Mouse (Mus musculus): ENCODE results near the gene Hspa12a.
A peak's percentile ranks its signal among the peaks of the same experiment; 100 is the strongest.

Hspa12a gene

GRCm38 (mm10) chr19:58818571-58819415, 124.7 kb downstream of the Hspa12a start:
- no peak for DNase-seq

GRCm38 (mm10) chr19:58817398-58817797, 126.1 kb downstream of the Hspa12a start:
- DNase-seq, result no peak

DNA sequence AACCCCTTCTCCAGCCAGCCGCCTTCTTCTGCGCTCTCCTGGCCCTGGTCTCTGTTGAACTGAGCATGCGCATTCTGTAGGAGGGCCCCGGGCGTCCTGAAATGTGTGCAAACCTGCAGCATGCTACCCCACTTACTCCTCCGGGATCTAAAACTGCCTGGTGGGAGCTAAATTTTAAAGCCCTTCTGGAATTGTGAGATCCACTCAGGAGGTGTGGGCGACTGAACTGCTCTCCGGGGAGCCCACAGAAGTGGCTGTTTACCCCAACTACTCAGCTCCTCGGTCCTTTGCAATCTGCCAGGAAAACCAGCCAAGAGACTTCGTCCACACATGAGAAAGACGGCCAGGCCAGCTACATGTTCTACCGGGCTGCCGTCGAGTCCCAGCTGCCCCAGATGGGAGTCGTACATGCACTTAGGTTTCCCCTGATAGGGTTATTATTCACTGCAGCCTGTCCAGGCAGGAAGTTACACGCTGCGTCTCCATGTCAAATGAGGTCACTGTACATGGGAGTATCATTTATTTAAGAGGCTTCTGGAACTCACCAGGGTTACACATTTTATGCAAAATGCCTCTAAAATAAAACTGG, 126.9 kb downstream of the Hspa12a start:
- DNase-seq, result peak; percentile 22

GRCm38 (mm10) chr19:58815179-58815922, 128.1 kb downstream of the Hspa12a start:
- DNase-seq, result no peak

DNA sequence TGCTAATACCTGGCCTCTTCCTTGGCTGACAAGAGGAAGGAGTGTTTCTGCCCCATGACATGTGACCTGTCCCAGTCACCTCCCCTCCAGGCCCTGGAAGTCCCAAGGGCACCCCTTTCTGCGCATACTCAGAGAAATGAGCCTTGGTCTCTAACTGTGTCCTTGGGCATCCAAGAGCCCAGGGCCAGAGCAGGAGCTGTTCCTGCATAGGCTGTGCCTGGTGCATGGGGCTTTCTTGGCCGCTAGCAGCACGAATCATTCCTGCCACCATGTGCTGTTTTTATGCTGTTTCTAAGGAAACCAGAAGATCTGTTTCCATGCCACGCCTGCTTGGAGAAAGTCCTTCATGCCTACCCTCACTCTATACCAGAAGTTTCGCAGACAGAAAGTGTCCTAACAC, 132.9 kb downstream of the Hspa12a start:
- no peak for DNase-seq

GRCm38 (mm10) chr19:58808864-58809263, 134.6 kb downstream of the Hspa12a start:
- DNase-seq, result no peak

GRCm38 (mm10) chr19:58806364-58806763, 137.1 kb downstream of the Hspa12a start:
- DNase-seq, result peak; percentile 41

- no peak for DNase-seq
Measured at GRCm38 (mm10) chr19:58805191-58805779, 138.2 kb downstream of the Hspa12a start.

DNA sequence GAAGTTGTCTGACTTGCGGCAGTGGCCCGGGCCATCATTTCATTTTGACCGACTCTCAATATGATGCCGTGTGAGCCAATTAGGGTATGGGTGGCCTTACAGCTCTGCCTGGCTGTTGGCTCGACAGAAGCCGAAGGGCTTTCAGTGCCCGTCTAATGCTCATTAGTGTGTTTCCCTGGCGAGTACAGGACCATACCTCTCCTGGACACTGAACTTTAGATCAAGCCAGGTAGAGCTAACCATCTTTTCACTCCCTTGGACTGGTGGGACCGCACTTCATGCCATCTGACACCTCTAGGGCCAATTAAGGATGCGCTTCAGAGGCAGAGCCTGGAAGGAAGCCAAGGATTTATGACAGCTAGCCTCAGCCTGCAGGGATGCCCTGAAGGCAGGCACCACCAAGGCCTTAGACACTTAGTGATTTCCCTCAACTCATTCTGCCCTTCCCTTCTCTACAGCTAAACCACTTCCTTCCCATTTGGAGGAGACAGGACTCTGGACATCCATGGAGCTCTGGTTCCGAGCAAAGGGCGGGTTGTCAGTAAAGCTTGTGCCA, 148.3 kb downstream of the Hspa12a start:
- DNase-seq, result no peak

GRCm38 (mm10) chr19:58794284-58794683, 149.2 kb downstream of the Hspa12a start, which contains the start of gene 1700019N19Rik:
Gene 1700019N19Rik, minus strand, starts transcription at chr19:58794461.
- no peak for DNase-seq

DNA sequence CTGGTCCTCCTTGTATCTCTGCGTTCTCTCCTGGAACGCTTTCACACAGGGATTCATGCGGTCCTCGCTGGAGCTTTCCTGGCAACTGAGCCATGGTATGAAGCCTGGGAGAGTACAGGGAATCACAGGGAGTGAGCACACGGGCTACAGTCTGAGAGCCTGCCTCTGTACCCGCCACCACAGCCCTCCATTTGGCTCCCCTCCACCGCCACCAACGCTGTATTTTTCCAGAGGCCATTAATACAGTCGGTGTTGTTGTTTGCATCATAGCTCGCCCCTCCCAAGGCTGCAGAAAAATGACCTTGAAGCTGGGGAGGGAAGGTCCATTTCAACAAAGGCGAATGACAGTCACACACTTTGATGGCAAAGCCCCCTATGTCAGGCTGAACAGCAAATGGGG, 154.3 kb downstream of the Hspa12a start:
- DNase-seq, result no peak

DNA sequence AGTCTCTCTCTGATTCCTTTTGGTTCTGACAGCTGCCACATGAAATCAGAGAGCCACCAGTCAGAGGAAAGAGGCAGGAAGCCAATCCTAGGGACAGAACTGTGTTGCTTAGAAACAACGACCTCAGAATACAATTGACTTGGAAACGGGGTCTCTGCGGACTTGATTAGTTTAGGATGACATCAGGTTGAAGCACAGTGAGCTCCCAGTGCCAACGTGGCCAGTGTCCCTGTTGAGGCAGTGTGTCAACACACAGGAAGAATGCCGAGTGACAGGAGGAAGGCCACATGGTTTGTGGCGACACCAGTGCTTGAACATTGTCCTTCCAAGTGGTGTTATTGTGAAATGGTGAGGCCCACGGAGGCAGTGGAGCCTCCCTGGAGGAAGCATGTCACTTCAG, 159.5 kb downstream of the Hspa12a start:
- no peak for DNase-seq

DNA sequence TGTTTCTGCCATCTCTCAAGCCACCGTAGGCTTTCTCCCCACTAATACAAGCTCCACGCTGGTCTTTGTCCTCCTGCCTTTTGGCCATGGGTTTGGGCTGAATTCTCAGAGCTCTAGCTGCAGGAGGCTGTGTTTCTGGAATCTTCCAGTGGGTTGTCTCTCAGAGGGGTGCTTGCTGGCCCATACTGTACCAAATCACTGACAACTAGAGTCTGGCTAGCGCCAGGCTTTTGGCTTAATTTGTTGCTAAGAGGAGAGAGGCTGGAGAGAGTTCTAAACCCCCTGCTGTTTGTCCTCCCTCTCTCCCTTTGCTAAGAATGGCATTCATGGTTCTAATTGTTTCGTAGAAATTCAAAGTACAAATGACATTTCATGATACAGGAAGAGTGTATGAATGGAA, 161.9 kb downstream of the Hspa12a start:
- DNase-seq, result no peak

- no peak for DNase-seq
Measured at GRCm38 (mm10) chr19:58776461-58776860, 167.0 kb downstream of the Hspa12a start.

DNA sequence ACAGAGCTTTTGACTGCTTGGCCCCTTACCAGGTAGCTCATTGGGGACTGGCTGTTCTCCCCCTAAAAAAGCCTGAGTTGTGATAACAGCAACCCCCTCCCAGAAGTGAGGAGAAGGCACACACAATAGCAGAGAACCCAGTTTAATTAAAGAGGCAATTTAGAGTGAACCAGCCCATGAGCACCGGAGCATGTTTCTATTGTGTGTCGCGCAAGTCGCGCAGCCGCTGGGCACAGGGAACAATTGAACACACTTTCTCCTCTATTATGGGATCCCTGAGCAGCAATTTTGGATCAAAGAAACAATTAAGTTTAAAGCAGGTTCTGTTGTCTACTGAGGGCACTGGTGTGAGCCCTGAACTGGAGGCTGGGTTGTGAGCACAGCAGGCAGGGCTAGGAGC, 176.1 kb downstream of the Hspa12a start:
- DNase-seq, result no peak

DNA sequence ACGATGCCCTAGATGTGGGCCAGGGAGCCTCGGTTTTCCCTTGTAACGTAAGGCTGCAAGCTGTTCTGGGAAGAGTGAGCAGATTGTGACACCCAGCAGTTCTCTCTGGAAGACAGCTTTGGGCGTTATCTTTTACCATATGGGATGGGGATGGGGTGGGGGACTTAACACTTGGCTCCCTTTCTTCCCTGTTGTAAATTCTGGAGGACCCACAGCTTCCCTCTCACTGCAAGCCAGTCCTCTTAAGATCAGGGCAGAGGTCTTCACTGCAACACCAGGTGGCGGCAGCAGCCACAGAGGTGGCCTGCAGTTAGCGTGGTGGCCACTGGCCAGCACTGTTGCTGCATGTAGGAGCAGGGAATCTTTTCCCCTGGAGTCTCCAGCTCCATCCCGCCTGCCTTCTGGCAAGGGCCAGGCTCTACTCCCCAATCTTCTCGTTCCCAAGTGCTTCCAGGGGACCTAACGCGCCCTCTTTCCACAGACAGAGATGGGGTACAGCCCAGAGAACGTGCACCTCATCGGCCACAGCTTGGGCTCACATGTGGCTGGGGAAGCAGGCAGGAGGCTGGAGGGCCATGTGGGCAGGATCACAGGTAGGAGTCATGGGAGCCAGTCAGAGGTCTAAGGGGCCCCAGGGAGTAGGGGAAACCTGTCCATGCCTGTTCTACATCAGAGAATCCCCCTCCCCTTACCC, 180.5 kb downstream of the Hspa12a start:
- DNase-seq, result peak; percentile 20

- no peak for DNase-seq
Measured at GRCm38 (mm10) chr19:58762316-58762715, 181.1 kb downstream of the Hspa12a start.

- peak; percentile 42 for DNase-seq
Measured at GRCm38 (mm10) chr19:58759423-58759822, 184.0 kb downstream of the Hspa12a start, which contains the start of gene Pnliprp2. Gene Pnliprp2, plus strand, starts transcription at chr19:58759719.

GRCm38 (mm10) chr19:58758871-58759270, 184.6 kb downstream of the Hspa12a start:
- DNase-seq, result no peak

DNA sequence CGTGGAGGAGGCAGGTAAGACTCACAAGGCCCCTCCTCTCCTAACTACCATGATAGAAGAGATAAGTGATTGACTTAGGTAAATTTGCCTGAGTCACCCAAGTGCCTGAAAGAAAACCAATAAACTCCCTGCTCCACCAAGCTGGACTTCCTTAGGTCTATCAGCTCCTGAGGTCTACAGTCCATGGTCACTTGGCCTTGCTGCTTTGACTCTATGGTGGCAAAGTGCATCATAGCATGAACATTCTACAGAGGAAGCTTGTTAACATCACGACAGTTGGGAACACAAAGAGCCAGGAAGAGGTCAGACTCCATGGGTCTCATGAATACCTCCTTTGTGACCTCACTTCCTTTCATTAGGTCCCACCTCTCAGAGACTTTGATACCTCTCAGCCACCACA, 191.9 kb downstream of the Hspa12a start:
- no peak for DNase-seq

DNA sequence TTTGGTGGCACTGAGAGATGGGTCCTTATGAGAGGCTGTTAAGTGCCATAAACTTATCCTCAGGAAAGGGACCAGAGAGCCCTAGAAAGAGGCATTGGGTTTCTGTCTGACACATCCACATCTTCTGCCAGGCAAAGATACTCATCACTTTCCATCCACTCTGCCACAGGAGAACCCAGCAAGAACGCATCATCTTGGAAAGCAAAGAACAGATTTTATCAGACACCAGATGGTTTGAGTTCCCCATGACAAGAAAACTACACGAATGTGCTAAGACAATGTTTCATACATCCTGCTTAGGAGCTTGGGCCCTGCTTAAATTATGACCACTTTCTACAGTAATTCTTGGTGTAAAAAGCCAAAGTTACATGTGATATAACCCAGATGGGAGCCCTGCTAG, 192.6 kb downstream of the Hspa12a start:
- no peak for DNase-seq

GRCm38 (mm10) chr19:58747498-58748000, 195.9 kb downstream of the Hspa12a start:
- no peak for DNase-seq

Measured in kidney, adult 11 months (tissue).